Mouse (Mus musculus): Measurements from ENCODE around the gene Ufd1.

DNA sequence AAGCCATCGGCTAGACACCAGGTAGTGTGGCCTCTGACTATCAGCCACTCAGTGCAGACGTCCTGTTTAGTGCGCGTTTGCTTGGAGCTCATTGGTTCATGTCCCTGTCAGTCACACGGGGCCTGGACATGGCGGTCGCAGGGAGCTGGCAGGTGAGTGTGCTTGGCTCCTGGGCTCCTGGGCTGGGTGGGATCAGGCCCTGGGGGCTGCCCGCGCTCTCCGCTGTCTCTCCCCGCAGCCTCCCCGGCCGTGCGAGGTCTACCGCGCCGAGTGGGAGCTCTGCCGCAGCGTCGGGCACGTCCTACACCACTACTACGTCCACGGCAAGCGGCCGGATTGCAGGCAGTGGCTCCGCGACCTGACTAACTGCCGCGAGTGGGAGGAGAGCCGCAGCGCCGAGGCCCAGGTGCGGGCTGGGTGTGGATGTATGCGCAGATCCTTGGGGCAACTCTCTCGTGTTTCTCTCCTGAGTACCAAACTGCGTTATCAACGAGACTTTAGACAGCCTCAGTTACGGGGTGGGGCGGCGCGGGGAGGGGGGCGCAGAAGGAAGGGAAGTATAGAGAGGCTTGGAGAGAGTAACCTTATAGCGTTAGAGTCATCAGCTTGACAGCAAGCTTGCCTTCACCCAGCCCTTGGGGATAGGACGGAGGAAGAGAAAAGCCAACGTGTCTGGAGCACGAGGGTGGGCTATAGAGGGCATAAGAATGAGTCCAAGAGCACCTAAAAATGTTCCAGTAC is 25.1 kb downstream of the Ufd1 start, which contains the start of the genes 2510002D24Rik and Gm28539:
- no peak for TF ChIP-seq CTCF (IDR thresholded peaks at IDR 0.05; ENCODE audit: low read depth)
- TF ChIP-seq EP300 (IDR thresholded peaks at IDR 0.05; ENCODE audit: low read depth), result no peak
